Mouse (Mus musculus) MEL (cell line): ENCODE measurements around the gene Thsd4. TPM values are rescaled to one million over a fixed set of nuclear protein-coding genes. Genes with fewer than 3 reads are reported as not detected.
A peak's percentile ranks its signal among the peaks of the same experiment; 100 is the strongest.

ENCODE experiments used
- DNase-seq: peaks from one replicate; pipeline ENCODE4 v3.0.0; 2011; ENCODE audit warnings: low read depth, low spot score
- H3K27ac ChIP-seq: 2 replicates; pipeline ENCODE4 v1.5.1; 2012; ENCODE audit warnings: low read depth, mild to moderate bottlenecking, control low read depth, low read length, moderate library complexity; ENCODE audit not compliant: control insufficient read depth
- H3K27me3 ChIP-seq, 2 experiments: fragments of 150-350 bp in 1 of 2; sonication (generic) in 1 of 2; 2 replicates each; pipeline ENCODE4 v1.6.1; 2012; ENCODE audit warnings: low read length in 2 of 2, mild to moderate bottlenecking in 2 of 2, improper control_type of control experiment in 1 of 2, moderate library complexity in 1 of 2; ENCODE audit not compliant: insufficient read depth in 2 of 2, control insufficient read depth in 1 of 2
- H3K36me3 ChIP-seq, 2 experiments: 2 replicates each; pipeline ENCODE4 v1.6.1; 2012 to 2014; ENCODE audit warnings: low read length in 2 of 2, improper control_type of control experiment in 1 of 2, inconsistent platforms in 1 of 2, mild to moderate bottlenecking in 1 of 2; ENCODE audit not compliant: insufficient read depth in 2 of 2, control insufficient read depth in 1 of 2
- H3K4me1 ChIP-seq, 2 experiments: fragments of 150-350 bp in 1 of 2; sonication (generic) in 1 of 2; 2 replicates each; pipeline ENCODE4 v1.6.1; 2012; ENCODE audit warnings: low read length in 2 of 2, improper control_type of control experiment in 1 of 2, mild to moderate bottlenecking in 1 of 2; ENCODE audit not compliant: insufficient read depth in 2 of 2, control insufficient read depth in 1 of 2
- H3K4me3 ChIP-seq, 2 experiments: fragments of 150-350 bp in 1 of 2; sonication (generic) in 1 of 2; 2 replicates each; pipeline ENCODE4 v1.5.1; 2012; ENCODE audit warnings: low read depth in 2 of 2, low read length in 2 of 2, mild to moderate bottlenecking in 2 of 2, moderate library complexity in 2 of 2, control low read depth in 1 of 2, improper control_type of control experiment in 1 of 2; ENCODE audit not compliant: control insufficient read depth in 1 of 2, insufficient read depth in 1 of 2
- H3K79me2 ChIP-seq: 2 replicates; pipeline ENCODE4 v1.6.1; 2012; ENCODE audit warnings: mild to moderate bottlenecking, low read length, moderate library complexity; ENCODE audit not compliant: control insufficient read depth, poor library complexity, insufficient read depth
- H3K9ac ChIP-seq: 2 replicates; pipeline ENCODE4 v1.6.1; 2012; ENCODE audit warnings: low read depth, mild to moderate bottlenecking, control low read depth, low read length, moderate library complexity; ENCODE audit not compliant: control insufficient read depth, poor library complexity, severe bottlenecking
- H3K9me3 ChIP-seq: fragments of 150-350 bp; sonication (generic); replicated peaks from 2 replicates; pipeline ENCODE4 v1.6.1; 2012; ENCODE audit warnings: mild to moderate bottlenecking, low read length, improper control_type of control experiment, moderate library complexity; ENCODE audit not compliant: insufficient read depth
- BHLHE40 ChIP-seq: IDR thresholded peaks from 2 replicates; pipeline ENCODE4 v1.6.1; 2012; ENCODE audit warnings: low read depth, mild to moderate bottlenecking, inconsistent platforms, low read length, improper control_type of control experiment, borderline replicate concordance
- CHD1 ChIP-seq: IDR thresholded peaks from 2 replicates; pipeline ENCODE4 v1.6.1; 2012; ENCODE audit warnings: low read depth, mild to moderate bottlenecking, inconsistent platforms, low read length, improper control_type of control experiment
- CHD2 ChIP-seq: IDR thresholded peaks from 2 replicates; pipeline ENCODE4 v1.6.1; 2011; ENCODE audit warnings: low read length, improper control_type of control experiment
- E2F4 ChIP-seq: IDR thresholded peaks from 2 replicates; pipeline ENCODE4 v1.6.1; 2011; ENCODE audit warnings: low read depth, low read length, improper control_type of control experiment, borderline replicate concordance
- GABPA ChIP-seq: IDR thresholded peaks from 2 replicates; pipeline ENCODE4 v1.6.1; 2012; ENCODE audit warnings: low read depth, mild to moderate bottlenecking, inconsistent platforms, low read length, improper control_type of control experiment, moderate library complexity
- GATA1 ChIP-seq: IDR thresholded peaks from 2 replicates; pipeline ENCODE4 v1.6.1; 2011; ENCODE audit warnings: low read depth, low read length, improper control_type of control experiment
- HCFC1 ChIP-seq: IDR thresholded peaks from 2 replicates; pipeline ENCODE4 v1.6.1; 2012; ENCODE audit warnings: low read depth, mild to moderate bottlenecking, inconsistent platforms, low read length, improper control_type of control experiment, moderate library complexity
- JUND ChIP-seq: IDR thresholded peaks from 2 replicates; pipeline ENCODE4 v1.6.1; 2011; ENCODE audit warnings: low read depth, mild to moderate bottlenecking, improper control_type of control experiment, low read length
- KAT2A ChIP-seq: conservative IDR thresholded peaks from 2 replicates; pipeline ENCODE4 v1.6.1; 2012; ENCODE audit warnings: low read depth, low read length, improper control_type of control experiment, inconsistent platforms
- MAFK ChIP-seq: IDR thresholded peaks from 2 replicates; pipeline ENCODE4 v1.6.1; 2011; ENCODE audit warnings: low read depth, mild to moderate bottlenecking, low read length, improper control_type of control experiment, borderline replicate concordance
- MAX ChIP-seq: IDR thresholded peaks from 2 replicates; pipeline ENCODE4 v1.6.1; 2011; ENCODE audit warnings: low read length, improper control_type of control experiment
- MAZ ChIP-seq: IDR thresholded peaks from 2 replicates; pipeline ENCODE4 v1.6.1; 2012; ENCODE audit warnings: low read depth, mild to moderate bottlenecking, inconsistent platforms, low read length, improper control_type of control experiment
- MEF2A ChIP-seq: IDR thresholded peaks from 2 replicates; pipeline ENCODE4 v1.6.1; 2014; ENCODE audit warnings: low read depth, mild to moderate bottlenecking, inconsistent platforms, low read length, improper control_type of control experiment; ENCODE audit not compliant: poor library complexity, insufficient replicate concordance, severe bottlenecking; ENCODE audit errors: extremely low read depth
- MYC ChIP-seq: IDR thresholded peaks from 2 replicates; pipeline ENCODE4 v1.6.1; 2011; ENCODE audit warnings: low read depth, mild to moderate bottlenecking, low read length, improper control_type of control experiment, moderate library complexity
- NELFE ChIP-seq: IDR thresholded peaks from 2 replicates; pipeline ENCODE4 v1.6.1; 2011; ENCODE audit warnings: low read depth, low read length, improper control_type of control experiment
- NRF1 ChIP-seq: IDR thresholded peaks from 2 replicates; pipeline ENCODE4 v1.6.1; 2014; ENCODE audit warnings: low read depth, mild to moderate bottlenecking, inconsistent platforms, low read length, improper control_type of control experiment, moderate library complexity; ENCODE audit not compliant: poor library complexity, insufficient read depth, severe bottlenecking
- POLR2A ChIP-seq, 2 experiments: IDR thresholded peaks; 2 replicates each; pipeline ENCODE4 v1.6.1; 2011 to 2012; ENCODE audit warnings: low read length in 2 of 2, mild to moderate bottlenecking in 2 of 2, control low read depth in 1 of 2, improper control_type of control experiment in 1 of 2, low read depth in 1 of 2, moderate library complexity in 1 of 2; ENCODE audit not compliant: control insufficient read depth in 1 of 2, insufficient read depth in 1 of 2, poor library complexity in 1 of 2
- POLR2AphosphoS2 ChIP-seq: IDR thresholded peaks from 2 replicates; pipeline ENCODE4 v1.6.1; 2011; ENCODE audit warnings: low read length, improper control_type of control experiment
- POLR2AphosphoS5 ChIP-seq: IDR thresholded peaks from 2 replicates; pipeline ENCODE4 v1.6.1; 2012; ENCODE audit warnings: low read depth, borderline replicate concordance, mild to moderate bottlenecking, inconsistent platforms, low read length, moderate library complexity, mixed read lengths
- SIN3A ChIP-seq: IDR thresholded peaks from 2 replicates; pipeline ENCODE4 v1.6.1; 2012; ENCODE audit warnings: low read length, improper control_type of control experiment, inconsistent platforms
- TCF12 ChIP-seq: IDR thresholded peaks from 2 replicates; pipeline ENCODE4 v1.6.1; 2014; ENCODE audit warnings: low read depth, mild to moderate bottlenecking, inconsistent platforms, low read length, improper control_type of control experiment, moderate library complexity
- UBTF ChIP-seq: IDR thresholded peaks from 2 replicates; pipeline ENCODE4 v1.6.1; 2012; ENCODE audit warnings: low read depth, mild to moderate bottlenecking, inconsistent platforms, low read length, improper control_type of control experiment, moderate library complexity, borderline replicate concordance; ENCODE audit not compliant: insufficient read depth
- USF1 ChIP-seq: IDR thresholded peaks from 2 replicates; pipeline ENCODE4 v1.6.1; 2014; ENCODE audit warnings: low read depth, mild to moderate bottlenecking, inconsistent platforms, low read length, improper control_type of control experiment, moderate library complexity
- USF2 ChIP-seq, 2 experiments: IDR thresholded peaks; 2 replicates each; pipeline ENCODE4 v1.6.1; 2011 to 2012; ENCODE audit warnings: improper control_type of control experiment in 2 of 2, low read length in 2 of 2, borderline replicate concordance in 1 of 2, inconsistent platforms in 1 of 2, low read depth in 1 of 2, mild to moderate bottlenecking in 1 of 2; ENCODE audit not compliant: insufficient read depth in 1 of 2
- ZC3H11A ChIP-seq: IDR thresholded peaks from 2 replicates; pipeline ENCODE4 v1.6.1; 2012; ENCODE audit warnings: low read depth, mild to moderate bottlenecking, inconsistent platforms, low read length, improper control_type of control experiment
- polyA plus RNA-seq, 2 experiments: library from polyadenylated mRNA; stranded (reverse) in 1 of 2; unstranded in 1 of 2; fragments of >175 nt in 1 of 2; fragments of >200 nt in 1 of 2; gene quantifications; 2 replicates each; pipeline versions ENCODE4 v1.2.1 to v1.2.4; 2012; ENCODE audit warnings: low replicate concordance in 2 of 2, low read depth in 1 of 2; ENCODE audit not compliant: insufficient read length in 2 of 2, insufficient read depth in 1 of 2, missing spikeins in 1 of 2
- total RNA-seq: library from RNA; depleted of rRNA; stranded (reverse); fragments of 300-350 nt; gene quantifications from 2 replicates; pipeline ENCODE4 v1.2.3, GENCODE M21; 2012

Gene Thsd4
- total and polyA plus RNA-seq, 3 experiments: 0.08 TPM; not detected in 1

DNA sequence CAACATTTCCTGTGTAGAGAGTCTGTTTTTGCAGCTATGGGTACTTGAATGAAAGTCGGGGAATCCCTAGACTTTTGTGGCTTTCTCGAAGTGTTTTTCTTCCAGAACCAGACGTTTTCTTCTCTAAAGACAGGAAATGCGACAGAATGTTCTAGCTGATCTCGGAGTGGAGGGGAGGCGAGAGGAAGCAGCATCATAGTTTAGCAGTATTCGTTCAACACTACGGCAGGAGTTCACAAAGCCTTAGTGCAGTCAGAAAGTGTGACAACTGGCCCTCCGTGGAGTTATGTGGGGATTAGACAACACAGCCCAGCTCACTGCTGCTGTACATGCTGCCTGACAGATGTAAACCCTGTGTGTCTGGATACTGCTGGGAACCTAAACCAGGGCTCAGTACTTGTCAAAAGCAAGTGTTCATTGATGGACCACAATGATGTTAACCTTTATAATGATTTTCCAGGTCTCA is 579.9 kb downstream of the Thsd4 start:
- no peaks in the 10 kb centered on the region for H3K36me3 ChIP-seq
- no peak overlapping the region for H3K9ac ChIP-seq
- H3K4me3 ChIP-seq: no peak overlapping the region
- no peak overlapping the region for H3K27ac ChIP-seq
- no peaks in the 10 kb centered on the region for H3K79me2 ChIP-seq
- H3K27me3 ChIP-seq: peaks cover 0 to 3% of the 10 kb centered on the region in 2 experiments; a peak in 1 of 4 replicates
- no peak for TF ChIP-seq MAX
- TF ChIP-seq E2F4: no peak
- no peak for TF ChIP-seq ZC3H11A
- TF ChIP-seq POLR2AphosphoS2: no peak
- no peak for TF ChIP-seq POLR2AphosphoS5
- TF ChIP-seq GATA1: no peak
- TF ChIP-seq BHLHE40: no peak
- TF ChIP-seq SIN3A: no peak
- no peak for TF ChIP-seq MYC
- TF ChIP-seq HCFC1: no peak
- no peak for TF ChIP-seq MAFK
- no peak for TF ChIP-seq CHD1
- TF ChIP-seq NELFE: no peak
- TF ChIP-seq POLR2A (IDR thresholded peaks at IDR 0.05; ENCODE audit: control insufficient read depth in 1 of 2, insufficient read depth in 1 of 2, low read depth in 1 of 2, low read length in 2 of 2, poor library complexity in 1 of 2): no peak
- TF ChIP-seq CHD2: no peak
- TF ChIP-seq UBTF: no peak
- no peak for TF ChIP-seq MAZ
- TF ChIP-seq NRF1: no peak
- TF ChIP-seq GABPA: no peak
- DNase-seq: no peak
- H3K9me3 ChIP-seq: no peaks in the 10 kb centered on the region
- no peaks in the 10 kb centered on the region for H3K4me1 ChIP-seq

GRCm38 (mm10) chr9:59940913-59941884 is 580.6 kb downstream of the Thsd4 start:
- Histone ChIP-seq H3K4me1 (no peaks in the 10 kb centered on the region), H3K27me3 (peaks cover 0 to 3% of the 10 kb centered on the region in 2 experiments; a peak in 1 of 4 replicates), H3K79me2 (no peaks in the 10 kb centered on the region), H3K36me3 (no peaks in the 10 kb centered on the region), H3K4me3 (peak overlapping the region in 1 of 2 experiments; percentile 5; a peak in 1 of 4 replicates), H3K9me3 (no peaks in the 10 kb centered on the region), H3K9ac (no peak overlapping the region), H3K27ac (no peak overlapping the region)
- no peak for DNase-seq
- TF ChIP-seq MAX: no peak
- no peak for TF ChIP-seq GABPA
- TF ChIP-seq USF1: no peak
- TF ChIP-seq JUND: no peak
- TF ChIP-seq POLR2AphosphoS5: no peak
- no peak for TF ChIP-seq POLR2A (IDR thresholded peaks at IDR 0.05; ENCODE audit: control insufficient read depth in 1 of 2, insufficient read depth in 1 of 2, low read depth in 1 of 2, low read length in 2 of 2, poor library complexity in 1 of 2)
- no peak for TF ChIP-seq POLR2AphosphoS2
- no peak for TF ChIP-seq USF2 (IDR thresholded peaks at IDR 0.05; ENCODE audit: borderline replicate concordance in 1 of 2, insufficient read depth in 1 of 2, low read depth in 1 of 2, low read length in 2 of 2)
- no peak for TF ChIP-seq KAT2A
- no peak for TF ChIP-seq SIN3A
- no peak for TF ChIP-seq GATA1
- TF ChIP-seq TCF12: no peak
- TF ChIP-seq E2F4: no peak
- TF ChIP-seq MEF2A: no peak
